Mouse (Mus musculus): ENCODE measurements around the gene Arpc3. TPM values are rescaled to one million over a fixed set of nuclear protein-coding genes. Genes with fewer than 3 reads are reported as not detected.
A peak's percentile ranks its signal among the peaks of the same experiment; 100 is the strongest.

Gene Arpc3
- polyA plus RNA-seq, 1 experiment: 430 TPM

GRCm38 (mm10) chr5:122392227-122393004, 738 bp downstream of the Arpc3 start:
- H3K4me3 ChIP-seq (ENCODE audit: insufficient read depth, low read depth, low read length): peak overlapping the region; percentile 95
- H3K4me1 ChIP-seq (ENCODE audit: control insufficient read depth, insufficient read depth, low read length): peaks cover 15% of the 10 kb centered on the region; the same call in 1 of the 2 replicates
- H3K27ac ChIP-seq (ENCODE audit: insufficient read depth, low read depth, low read length): no peak overlapping the region
- WGBS: 5% methylated on average over 19 of the region's 19 CpGs
- no peak for TF ChIP-seq POLR2A (IDR thresholded peaks at IDR 0.05; ENCODE audit: insufficient read depth, low read depth, low read length)
- no peak for TF ChIP-seq CTCF (IDR thresholded peaks at IDR 0.05; ENCODE audit: insufficient read depth, low read depth, low read length)

GRCm38 (mm10) chr5:122393887-122394286, 2.2 kb downstream of the Arpc3 start:
- no peak overlapping the region for H3K4me3 ChIP-seq (ENCODE audit: insufficient read depth, low read depth, low read length)
- WGBS: 45% methylated on average over 2 of the region's 2 CpGs
- H3K27ac ChIP-seq (ENCODE audit: insufficient read depth, low read depth, low read length): no peak overlapping the region
- TF ChIP-seq CTCF (IDR thresholded peaks at IDR 0.05; ENCODE audit: insufficient read depth, low read depth, low read length) (0 out of 2 replicates have a peak, but pooled peaks have one; percentile 27), POLR2A (IDR thresholded peaks at IDR 0.05; ENCODE audit: insufficient read depth, low read depth, low read length) (no peak)
- peaks cover 19% of the 10 kb centered on the region; the same call in 1 of the 2 replicates for H3K4me1 ChIP-seq (ENCODE audit: control insufficient read depth, insufficient read depth, low read length)

- TF ChIP-seq POLR2A (IDR thresholded peaks at IDR 0.05; ENCODE audit: insufficient read depth, low read depth, low read length) (no peak), CTCF (IDR thresholded peaks at IDR 0.05; ENCODE audit: insufficient read depth, low read depth, low read length) (no peak)
- H3K4me3 ChIP-seq (ENCODE audit: insufficient read depth, low read depth, low read length): no peak overlapping the region
- no peak overlapping the region for H3K27ac ChIP-seq (ENCODE audit: insufficient read depth, low read depth, low read length)
- H3K4me1 ChIP-seq (ENCODE audit: control insufficient read depth, insufficient read depth, low read length): peaks cover 23% of the 10 kb centered on the region
- 79% methylated on average over 10 of the region's 10 CpGs for WGBS
Measured at GRCm38 (mm10) chr5:122396791-122397190, 5.1 kb downstream of the Arpc3 start.

DNA sequence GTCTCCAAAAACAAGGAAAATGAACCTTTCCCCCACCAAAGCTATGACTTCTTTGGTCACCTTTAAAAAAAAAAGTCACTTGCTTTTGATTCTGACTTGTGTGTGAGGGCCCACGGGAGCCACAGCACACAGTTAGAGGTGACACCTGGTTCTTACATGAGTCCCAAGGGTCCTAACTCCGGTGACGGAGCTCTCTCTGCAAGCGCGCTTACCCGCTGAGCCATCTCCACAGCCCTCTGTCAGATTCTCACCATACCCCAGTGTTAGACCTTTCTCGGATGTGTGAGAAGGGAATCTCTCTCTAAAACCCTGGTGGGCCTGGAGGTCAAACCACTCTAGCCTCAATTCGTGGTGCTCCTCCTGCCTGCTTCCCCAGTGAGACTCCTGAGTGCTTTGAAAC, 5.8 kb downstream of the Arpc3 start:
- Histone ChIP-seq H3K4me3 (ENCODE audit: insufficient read depth, low read depth, low read length) (no peak overlapping the region), H3K27ac (ENCODE audit: insufficient read depth, low read depth, low read length) (no peak overlapping the region), H3K4me1 (ENCODE audit: control insufficient read depth, insufficient read depth, low read length) (peaks cover 24% of the 10 kb centered on the region)
- TF ChIP-seq POLR2A (IDR thresholded peaks at IDR 0.05; ENCODE audit: insufficient read depth, low read depth, low read length): no peak
- no peak for TF ChIP-seq CTCF (IDR thresholded peaks at IDR 0.05; ENCODE audit: insufficient read depth, low read depth, low read length)
- 90% methylated on average over 8 of the region's 8 CpGs for WGBS

DNA sequence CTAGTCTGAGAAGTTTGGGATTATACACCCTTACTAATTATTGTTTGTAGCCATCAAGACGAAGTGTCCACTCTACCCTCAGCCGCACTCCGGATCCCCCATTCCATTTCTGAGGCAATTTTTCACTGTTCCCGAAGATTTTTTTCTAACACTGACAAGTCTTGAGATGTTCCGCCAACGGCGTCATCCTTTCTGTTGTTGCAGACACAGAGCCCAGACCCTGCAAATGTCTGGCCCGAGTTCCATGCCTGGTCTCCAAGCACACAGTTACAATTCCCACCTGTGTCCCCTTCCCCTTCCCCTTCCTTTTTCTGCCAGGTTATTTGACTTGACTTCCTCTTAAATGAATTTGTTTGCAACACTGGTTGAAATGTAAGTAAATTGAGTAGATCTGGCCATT, 8.2 kb downstream of the Arpc3 start:
- Histone ChIP-seq H3K4me3 (ENCODE audit: insufficient read depth, low read depth, low read length) (no peak overlapping the region), H3K4me1 (ENCODE audit: control insufficient read depth, insufficient read depth, low read length) (peaks cover 19% of the 10 kb centered on the region), H3K27ac (ENCODE audit: insufficient read depth, low read depth, low read length) (no peak overlapping the region)
- no peak for TF ChIP-seq POLR2A (IDR thresholded peaks at IDR 0.05; ENCODE audit: insufficient read depth, low read depth, low read length)
- TF ChIP-seq CTCF (IDR thresholded peaks at IDR 0.05; ENCODE audit: insufficient read depth, low read depth, low read length): no peak
- 92% methylated on average over 8 of the region's 8 CpGs for WGBS

GRCm38 (mm10) chr5:122400628-122401302, 9.1 kb downstream of the Arpc3 start:
- no peak for TF ChIP-seq POLR2A (IDR thresholded peaks at IDR 0.05; ENCODE audit: insufficient read depth, low read depth, low read length)
- Histone ChIP-seq H3K27ac (ENCODE audit: insufficient read depth, low read depth, low read length) (no peak overlapping the region), H3K4me3 (ENCODE audit: insufficient read depth, low read depth, low read length) (no peak overlapping the region), H3K4me1 (ENCODE audit: control insufficient read depth, insufficient read depth, low read length) (peaks cover 15% of the 10 kb centered on the region)
- 73% methylated on average over 18 of the region's 18 CpGs for WGBS

DNA sequence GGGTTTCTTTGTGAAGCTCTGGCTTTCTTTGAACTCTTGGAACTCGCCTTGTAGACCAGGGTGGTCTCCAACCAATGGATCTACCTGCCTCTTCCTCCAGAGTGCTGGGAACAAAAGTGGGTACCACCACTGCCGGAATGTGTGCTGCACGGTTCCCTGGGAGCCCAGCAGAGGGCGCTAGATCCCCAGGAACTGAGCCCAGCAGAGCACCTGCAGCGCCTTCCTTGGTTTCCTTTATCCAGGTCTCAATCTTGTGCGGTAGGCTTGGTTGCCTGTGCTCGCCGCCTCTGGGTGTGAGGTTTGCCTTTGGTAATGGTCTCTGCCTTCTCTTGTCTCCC, 9.6 kb downstream of the Arpc3 start:
- no peak overlapping the region for H3K4me3 ChIP-seq (ENCODE audit: insufficient read depth, low read depth, low read length)
- TF ChIP-seq CTCF (IDR thresholded peaks at IDR 0.05; ENCODE audit: insufficient read depth, low read depth, low read length) (peak; percentile 82), POLR2A (IDR thresholded peaks at IDR 0.05; ENCODE audit: insufficient read depth, low read depth, low read length) (no peak)
- WGBS: 21% methylated on average over 8 of the region's 8 CpGs
- peaks cover 15% of the 10 kb centered on the region for H3K4me1 ChIP-seq (ENCODE audit: control insufficient read depth, insufficient read depth, low read length)
- no peak overlapping the region for H3K27ac ChIP-seq (ENCODE audit: insufficient read depth, low read depth, low read length)

- TF ChIP-seq CTCF (IDR thresholded peaks at IDR 0.05; ENCODE audit: insufficient read depth, low read depth, low read length): no peak
- no peak for TF ChIP-seq POLR2A (IDR thresholded peaks at IDR 0.05; ENCODE audit: insufficient read depth, low read depth, low read length)
- H3K27ac ChIP-seq (ENCODE audit: insufficient read depth, low read depth, low read length): no peak overlapping the region
- H3K4me3 ChIP-seq (ENCODE audit: insufficient read depth, low read depth, low read length): no peak overlapping the region
- 46% methylated on average over 13 of the region's 13 CpGs for WGBS
- H3K4me1 ChIP-seq (ENCODE audit: control insufficient read depth, insufficient read depth, low read length): peaks cover 12% of the 10 kb centered on the region
Measured at GRCm38 (mm10) chr5:122402160-122402559, 10.5 kb downstream of the Arpc3 start.

- no peak for TF ChIP-seq CTCF (IDR thresholded peaks at IDR 0.05; ENCODE audit: insufficient read depth, low read depth, low read length)
- no peak for TF ChIP-seq POLR2A (IDR thresholded peaks at IDR 0.05; ENCODE audit: insufficient read depth, low read depth, low read length)
- H3K4me3 ChIP-seq (ENCODE audit: insufficient read depth, low read depth, low read length): no peak overlapping the region
- WGBS: 65% methylated on average over 5 of the region's 5 CpGs
- no peak overlapping the region for H3K27ac ChIP-seq (ENCODE audit: insufficient read depth, low read depth, low read length)
- H3K4me1 ChIP-seq (ENCODE audit: control insufficient read depth, insufficient read depth, low read length): peaks cover 12% of the 10 kb centered on the region
Measured at GRCm38 (mm10) chr5:122402772-122403171, 11.1 kb downstream of the Arpc3 start.
